Mouse (Mus musculus) stomach, embryonic 14.5 days (tissue): ENCODE measurements at regions not wholly inside any gene's neighbourhood (a gene's known extent, or its start where the extent isn't known, plus 50 kb on each side); places are given as distances from the start of the nearest gene placed in this dataset.

Source experiments
- ATAC-seq: fragments of 200-750 bp; cut with Nextera tagmentation; 2 replicates; pipeline ENCODE4 v1.8.0; 2017; ENCODE audit warnings: low read depth, moderate TSS enrichment; ENCODE audit not compliant: insufficient number of reproducible peaks, insufficient read depth, low FRiP score
- H3K27ac ChIP-seq: fragments of 300-500 bp; sonication (generic); 2 replicates; pipeline ENCODE4 v1.5.1; 2014; ENCODE audit warnings: mild to moderate bottlenecking, low read length, moderate library complexity, mixed read lengths
- H3K27me3 ChIP-seq: fragments of 300-500 bp; sonication (generic); 2 replicates; pipeline ENCODE4 v1.6.1; 2014; ENCODE audit warnings: low read length, control low read depth, mixed read lengths; ENCODE audit not compliant: control insufficient read depth, insufficient read depth
- H3K36me3 ChIP-seq: fragments of 300-500 bp; sonication (generic); 2 replicates; pipeline ENCODE4 v1.6.1; 2014; ENCODE audit warnings: mild to moderate bottlenecking, control low read depth, low read length, moderate library complexity, mixed read lengths; ENCODE audit not compliant: control insufficient read depth, insufficient read depth
- H3K4me1 ChIP-seq: fragments of 300-500 bp; sonication (generic); 2 replicates; pipeline ENCODE4 v1.6.1; 2014; ENCODE audit warnings: low read length, control low read depth, mixed read lengths; ENCODE audit not compliant: control insufficient read depth, insufficient read depth
- H3K4me2 ChIP-seq: fragments of 300-500 bp; sonication (generic); replicated peaks from 2 replicates; pipeline ENCODE4 v1.6.1; 2014; ENCODE audit warnings: low read depth, low read length, control low read depth
- H3K4me3 ChIP-seq: fragments of 300-500 bp; sonication (generic); 2 replicates; pipeline ENCODE4 v1.5.1; 2014; ENCODE audit warnings: low read depth, low read length, control low read depth
- H3K9ac ChIP-seq: fragments of 300-500 bp; sonication (generic); replicated peaks from 2 replicates; pipeline ENCODE4 v1.6.1; 2014; ENCODE audit warnings: low read depth, mild to moderate bottlenecking, control low read depth, low read length, moderate library complexity, mixed read lengths
- H3K9me3 ChIP-seq: fragments of 300-500 bp; sonication (generic); 2 replicates; pipeline ENCODE4 v1.6.1; 2016; ENCODE audit warnings: low read depth, low read length, control low read depth; ENCODE audit not compliant: control insufficient read depth
- WGBS: fragments of 180-500 bp; shearing (Covaris S2); extraction: QIAGEN DNeasy Blood & Tissue Kit; methylation state at CpG from one replicate; pipeline ENCODE4 v1.1.7; 2014; 5-methylcytosine and 5-hydroxymethylcytosine counted together

DNA sequence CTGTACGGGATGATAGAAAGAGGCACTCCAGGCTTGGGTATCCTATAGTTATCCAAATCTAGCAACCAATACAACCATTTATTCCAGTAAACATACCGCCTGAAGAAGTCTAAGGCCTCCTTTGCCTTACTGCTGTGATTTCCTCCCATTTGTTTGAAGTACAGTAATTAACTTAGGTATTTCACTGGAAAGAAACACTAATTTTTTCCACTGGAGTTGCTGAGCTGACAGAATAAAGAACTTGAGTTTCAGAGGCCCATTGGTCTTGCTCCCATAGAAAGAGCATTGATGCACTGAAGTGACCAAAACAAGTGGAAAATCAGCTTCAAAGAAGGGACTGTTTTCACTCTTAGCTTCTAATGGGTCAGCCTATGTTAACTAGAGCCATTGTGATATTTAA lies 1100.8 kb upstream of the Gm7489 start:
- Histone ChIP-seq H3K27me3 (no peaks in the 10 kb centered on the region), H3K4me1 (no peaks in the 10 kb centered on the region), H3K36me3 (no peaks in the 10 kb centered on the region), H3K27ac (no peak overlapping the region), H3K4me2 (no peak overlapping the region), H3K9ac (no peak overlapping the region), H3K4me3 (no peak overlapping the region), H3K9me3 (no peaks in the 10 kb centered on the region)
- ATAC-seq, result no peak
- WGBS, result 90% methylated on average over 2 of the region's 2 CpGs

DNA sequence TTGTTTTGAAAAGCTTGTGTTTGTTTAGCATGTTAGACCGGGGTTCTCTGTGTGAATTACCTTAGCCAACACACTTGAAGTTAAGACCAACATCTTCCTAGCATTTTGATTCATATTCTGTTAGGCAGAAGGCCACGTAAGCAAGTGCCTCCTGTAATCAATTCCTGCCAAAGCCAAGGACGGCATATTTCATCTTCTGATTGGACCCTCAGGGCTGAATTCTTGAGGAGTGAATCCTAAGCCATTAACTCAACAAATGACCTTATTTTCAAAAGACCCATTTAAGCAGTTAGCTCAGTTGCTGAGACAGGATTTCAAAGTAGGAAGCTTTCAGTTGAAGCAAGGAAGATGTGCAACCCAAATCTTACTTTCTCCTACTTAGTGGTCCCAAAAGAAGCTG lies 1099.5 kb upstream of the Gm7489 start:
- WGBS, result 61% methylated on average over 3 of the region's 3 CpGs
- H3K4me3 ChIP-seq, result no peak overlapping the region

GRCm38 (mm10) chr15:52785976-52786375 lies 1098.7 kb upstream of the Gm7489 start:
- H3K4me3 ChIP-seq, result no peak overlapping the region
- no peaks in the 10 kb centered on the region for H3K4me1 ChIP-seq
- H3K36me3 ChIP-seq, result no peaks in the 10 kb centered on the region
- ATAC-seq, result no peak
- no peak overlapping the region for H3K9ac ChIP-seq
- no peak overlapping the region for H3K4me2 ChIP-seq
- 72% methylated on average over 8 of the region's 8 CpGs for WGBS
- no peak overlapping the region for H3K27ac ChIP-seq
- H3K9me3 ChIP-seq, result no peaks in the 10 kb centered on the region
- no peaks in the 10 kb centered on the region for H3K27me3 ChIP-seq

More for the DNA sequence above, 1099.5 kb upstream of the Gm7489 start:
- H3K9me3 ChIP-seq, result no peaks in the 10 kb centered on the region
- H3K27me3 ChIP-seq, result no peaks in the 10 kb centered on the region
- no peaks in the 10 kb centered on the region for H3K4me1 ChIP-seq
- no peak overlapping the region for H3K4me2 ChIP-seq
- no peaks in the 10 kb centered on the region for H3K36me3 ChIP-seq
- H3K9ac ChIP-seq, result no peak overlapping the region
- ATAC-seq, result no peak
- H3K27ac ChIP-seq, result no peak overlapping the region

DNA sequence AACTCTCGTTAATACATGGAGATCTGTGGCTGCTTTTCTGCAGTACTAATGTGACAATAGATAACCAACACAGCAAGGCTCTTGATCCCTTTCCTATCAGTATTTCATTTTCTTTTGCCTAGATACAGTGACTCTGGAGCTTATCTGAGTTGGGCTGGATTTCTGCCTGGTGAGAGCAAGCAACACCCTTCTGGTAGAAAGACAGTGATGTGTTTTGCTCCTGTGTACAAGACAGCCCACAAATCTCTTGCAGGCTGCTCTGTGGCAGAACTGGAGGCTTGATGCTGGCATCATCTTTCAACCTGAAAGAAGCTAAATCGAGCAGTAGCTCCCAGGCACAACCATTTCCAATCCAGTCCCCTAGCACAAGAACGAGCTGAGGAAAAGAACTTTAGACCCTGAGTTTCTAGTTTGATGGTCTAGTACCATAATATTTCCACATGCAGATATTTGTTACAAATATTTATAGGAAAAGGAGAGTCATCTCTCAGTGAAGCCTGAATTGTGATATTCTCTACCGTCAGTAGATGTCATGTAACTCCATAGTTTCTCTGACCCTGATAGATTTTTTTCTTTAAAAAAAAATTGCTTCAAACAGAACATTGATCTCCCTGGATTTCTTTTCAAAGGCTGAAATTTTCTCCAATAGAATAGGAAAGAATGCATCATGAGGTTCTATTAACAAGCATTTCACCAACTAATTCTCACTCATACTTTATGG lies 1079.1 kb upstream of the Gm7489 start:
- Histone ChIP-seq H3K27me3 (no peaks in the 10 kb centered on the region), H3K4me2 (no peak overlapping the region), H3K27ac (no peak overlapping the region), H3K36me3 (no peaks in the 10 kb centered on the region), H3K9me3 (no peaks in the 10 kb centered on the region), H3K9ac (no peak overlapping the region), H3K4me3 (no peak overlapping the region), H3K4me1 (no peaks in the 10 kb centered on the region)
- 71% methylated on average over 4 of the region's 4 CpGs for WGBS
- ATAC-seq, result no peak

DNA sequence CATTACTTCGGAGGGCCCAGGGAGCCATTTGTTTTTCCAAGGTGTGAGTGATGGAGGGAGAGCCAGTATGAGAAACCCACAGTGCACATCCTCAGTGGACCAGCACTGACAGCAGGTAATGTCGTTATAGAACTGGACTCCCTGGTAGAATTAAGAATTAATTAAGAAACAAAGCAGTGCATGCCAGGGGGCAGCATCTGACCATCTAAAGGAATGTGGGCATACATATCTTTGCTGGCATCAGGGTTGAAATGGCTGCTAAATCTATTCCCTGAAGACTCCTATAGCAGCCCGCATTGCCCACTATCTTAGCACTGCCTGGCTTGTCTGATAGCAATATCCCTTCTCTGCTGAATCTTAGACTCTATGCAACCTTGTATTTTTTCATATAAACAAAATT lies 1076.1 kb upstream of the Gm7489 start:
- H3K27ac ChIP-seq, result no peak overlapping the region
- ATAC-seq, result no peak
- no peaks in the 10 kb centered on the region for H3K9me3 ChIP-seq
- no peak overlapping the region for H3K9ac ChIP-seq
- H3K4me3 ChIP-seq, result no peak overlapping the region
- H3K4me2 ChIP-seq, result no peak overlapping the region
- WGBS, result 83% methylated on average over 3 of the region's 3 CpGs
- no peaks in the 10 kb centered on the region for H3K4me1 ChIP-seq
- H3K36me3 ChIP-seq, result no peaks in the 10 kb centered on the region
- no peaks in the 10 kb centered on the region for H3K27me3 ChIP-seq

DNA sequence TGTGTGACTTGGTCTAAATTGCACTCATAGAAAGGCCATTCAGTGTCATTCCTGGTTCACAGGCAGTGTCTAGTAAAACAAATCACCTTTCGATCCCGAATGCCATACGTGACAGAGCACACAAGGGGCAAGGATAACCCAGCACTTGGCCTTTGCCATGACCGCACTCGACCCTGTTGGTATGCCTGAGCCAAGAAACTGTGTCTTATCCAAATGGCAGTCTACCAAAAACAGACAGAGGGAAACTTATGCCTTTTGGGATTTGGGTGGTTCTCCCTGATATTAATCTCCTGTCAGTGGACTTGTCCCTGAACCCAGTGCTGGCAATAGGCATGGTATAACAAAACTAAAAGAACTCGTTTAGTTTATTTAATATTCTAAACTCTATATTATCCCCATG lies 1063.9 kb upstream of the Gm7489 start:
- no peaks in the 10 kb centered on the region for H3K36me3 ChIP-seq
- no peak overlapping the region for H3K4me2 ChIP-seq
- H3K4me3 ChIP-seq, result no peak overlapping the region
- H3K27ac ChIP-seq, result no peak overlapping the region
- WGBS, result 76% methylated on average over 6 of the region's 6 CpGs
- H3K9ac ChIP-seq, result no peak overlapping the region
- H3K4me1 ChIP-seq, result no peaks in the 10 kb centered on the region
- H3K9me3 ChIP-seq, result no peaks in the 10 kb centered on the region
- no peaks in the 10 kb centered on the region for H3K27me3 ChIP-seq
- ATAC-seq, result no peak

DNA sequence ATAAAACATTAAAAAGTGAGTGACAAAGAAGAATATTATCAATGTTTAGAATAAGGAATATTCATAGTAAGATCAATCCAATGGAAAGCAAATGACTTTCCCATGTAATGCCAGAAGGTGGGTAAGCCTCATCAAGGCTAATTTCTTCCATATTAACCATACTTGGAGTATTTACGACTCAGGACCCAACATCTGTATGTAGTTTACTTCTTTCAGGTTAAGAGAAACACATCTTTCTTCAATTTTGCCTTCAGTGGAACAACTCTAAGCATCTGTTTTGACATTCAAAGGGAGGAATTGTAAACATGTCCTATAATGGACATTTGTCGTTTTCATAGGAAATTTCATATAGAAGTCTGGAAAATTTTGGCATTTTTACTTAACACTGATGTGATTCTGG lies 1047.8 kb upstream of the Gm7489 start:
- Histone ChIP-seq H3K4me3 (no peak overlapping the region), H3K4me2 (no peak overlapping the region), H3K9ac (no peak overlapping the region), H3K36me3 (no peaks in the 10 kb centered on the region), H3K27me3 (no peaks in the 10 kb centered on the region), H3K4me1 (no peaks in the 10 kb centered on the region), H3K9me3 (no peaks in the 10 kb centered on the region), H3K27ac (no peak overlapping the region)
- no peak for ATAC-seq
- 78% methylated on average over 2 of the region's 2 CpGs for WGBS

DNA sequence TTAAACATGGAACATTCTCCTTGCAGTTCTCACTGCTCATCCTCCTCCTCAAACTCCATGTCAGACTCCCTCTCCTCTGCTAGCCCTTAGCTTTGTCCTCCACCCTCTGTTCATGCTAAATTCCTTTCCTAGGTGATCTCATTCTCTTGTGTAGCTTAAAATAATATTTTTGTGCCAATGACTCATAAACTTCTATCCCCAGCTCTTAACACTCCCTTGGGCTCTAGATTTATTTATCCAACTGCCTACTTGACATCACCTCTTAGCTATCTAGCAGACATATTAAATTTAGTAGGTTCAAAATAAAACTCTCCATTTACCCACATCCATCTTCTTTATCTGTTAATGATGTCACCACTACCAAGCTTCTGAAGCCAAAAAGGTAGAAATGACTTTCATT lies 1036.6 kb upstream of the Gm7489 start:
- Histone ChIP-seq H3K9ac (no peak overlapping the region), H3K27ac (no peak overlapping the region), H3K36me3 (no peaks in the 10 kb centered on the region), H3K4me1 (no peaks in the 10 kb centered on the region), H3K27me3 (no peaks in the 10 kb centered on the region), H3K9me3 (no peaks in the 10 kb centered on the region), H3K4me3 (no peak overlapping the region), H3K4me2 (no peak overlapping the region)
- ATAC-seq, result no peak

DNA sequence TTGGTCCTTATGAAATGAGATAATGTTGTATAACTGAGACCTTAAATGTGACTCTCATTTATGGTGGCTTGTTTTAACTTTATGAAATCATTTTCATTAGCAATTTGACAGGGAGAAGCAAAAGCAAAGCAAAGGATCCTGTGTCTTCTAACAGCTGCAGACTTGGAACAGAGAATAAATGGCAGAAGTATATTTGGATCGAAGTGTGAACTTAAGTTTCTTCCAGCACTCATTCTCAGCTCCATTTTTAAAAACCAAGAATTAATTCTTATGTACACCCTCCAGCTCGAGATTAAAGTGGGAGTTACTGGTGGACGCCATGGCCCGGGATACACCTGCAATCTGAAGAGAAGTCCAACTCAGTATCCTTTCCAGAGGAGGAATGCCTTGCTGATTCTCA lies 1026.0 kb upstream of the Gm7489 start:
- no peaks in the 10 kb centered on the region for H3K4me1 ChIP-seq
- no peaks in the 10 kb centered on the region for H3K9me3 ChIP-seq
- no peak overlapping the region for H3K4me3 ChIP-seq
- WGBS, result 78% methylated on average over 4 of the region's 4 CpGs
- no peak overlapping the region for H3K4me2 ChIP-seq
- ATAC-seq, result no peak
- H3K27me3 ChIP-seq, result no peaks in the 10 kb centered on the region
- H3K36me3 ChIP-seq, result no peaks in the 10 kb centered on the region
- no peak overlapping the region for H3K27ac ChIP-seq
- no peak overlapping the region for H3K9ac ChIP-seq
